Mouse (Mus musculus) right cerebral cortex, postnatal 10 days (tissue): ENCODE data around the gene Coro7.
A peak's percentile ranks its signal among the peaks of the same experiment; 100 is the strongest.
"Not testable (repeated sequence)": the region's sequence is repeated elsewhere in the genome, so short reads cannot be mapped to it uniquely, and the experiment has no call there.

Experiments
- DNase-seq, 2 experiments: peaks; one replicate each; pipeline ENCODE4 v3.0.0; 2021; ENCODE audit warnings: low spot score in 2 of 2

The Coro7 gene

DNA sequence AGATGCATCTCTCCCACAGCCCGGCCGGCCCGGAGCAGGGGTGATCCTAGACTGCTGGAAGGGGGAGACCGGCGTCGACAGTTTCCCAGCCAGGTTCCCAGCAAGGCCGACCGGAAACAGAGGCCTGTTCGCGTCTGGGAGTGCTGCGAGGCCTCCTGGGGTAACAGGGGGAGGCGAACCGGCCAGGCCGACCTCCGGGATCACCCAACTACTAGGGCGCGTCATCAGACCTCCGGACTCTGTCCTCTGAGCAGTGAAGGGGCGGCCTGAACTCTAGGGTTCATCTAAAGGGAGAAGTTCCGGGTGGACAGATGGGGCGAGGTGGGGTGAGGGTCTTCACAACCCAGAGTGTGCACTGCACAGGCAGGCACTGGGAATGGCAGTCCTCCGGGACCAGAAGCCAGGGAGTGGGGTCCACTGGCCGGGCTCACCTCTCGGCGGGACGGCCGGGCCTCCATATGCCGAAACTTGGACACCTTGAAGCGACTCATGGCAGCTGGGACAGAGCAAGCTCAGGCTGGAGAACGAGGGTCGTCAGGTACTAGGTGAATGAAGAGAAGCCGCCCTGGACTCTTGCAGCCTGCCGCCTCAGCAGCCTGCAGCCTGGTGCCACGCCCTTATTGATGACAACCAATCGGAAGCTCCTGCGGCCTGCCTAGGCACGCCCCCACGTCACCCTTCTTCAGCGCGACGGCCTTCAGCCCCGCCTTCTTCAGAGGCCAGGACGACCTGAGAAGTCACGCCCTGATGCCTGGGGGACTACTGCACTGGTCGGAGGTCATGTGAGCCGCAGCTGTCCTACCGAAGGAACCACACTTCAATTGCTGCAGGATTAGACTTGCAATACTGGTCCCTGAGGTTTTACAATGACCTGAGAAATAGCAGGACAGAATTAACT, at the start of gene Coro7:
Gene Coro7, minus strand, starts transcription at position 657 of the 898 bp plus-strand sequence.
- peak; percentile 93 to 94 for DNase-seq

DNA sequence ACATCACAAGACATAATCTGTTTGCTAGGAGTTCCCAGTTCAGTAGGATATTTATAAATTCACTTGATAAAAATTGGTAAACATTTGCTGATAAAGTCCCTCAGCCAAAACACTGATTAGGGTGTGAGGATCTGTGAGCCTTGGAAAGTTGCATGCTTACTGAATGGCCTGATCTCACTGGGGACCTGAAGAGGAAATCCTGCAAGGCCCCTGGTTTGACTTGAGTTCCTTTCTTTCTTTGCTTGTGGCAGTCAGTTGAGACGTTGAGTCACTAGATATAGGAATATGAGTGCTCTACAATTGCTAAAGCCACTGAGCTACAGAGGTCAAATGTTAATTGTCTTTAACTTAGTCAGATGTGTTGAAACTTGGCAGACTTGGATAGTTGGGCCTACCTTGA, 48.4 kb upstream of the Coro7 start:
- DNase-seq, result no peak

GRCm38 (mm10) chr16:4727526-4727925, 47.9 kb upstream of the Coro7 start:
- DNase-seq, result no peak

DNA sequence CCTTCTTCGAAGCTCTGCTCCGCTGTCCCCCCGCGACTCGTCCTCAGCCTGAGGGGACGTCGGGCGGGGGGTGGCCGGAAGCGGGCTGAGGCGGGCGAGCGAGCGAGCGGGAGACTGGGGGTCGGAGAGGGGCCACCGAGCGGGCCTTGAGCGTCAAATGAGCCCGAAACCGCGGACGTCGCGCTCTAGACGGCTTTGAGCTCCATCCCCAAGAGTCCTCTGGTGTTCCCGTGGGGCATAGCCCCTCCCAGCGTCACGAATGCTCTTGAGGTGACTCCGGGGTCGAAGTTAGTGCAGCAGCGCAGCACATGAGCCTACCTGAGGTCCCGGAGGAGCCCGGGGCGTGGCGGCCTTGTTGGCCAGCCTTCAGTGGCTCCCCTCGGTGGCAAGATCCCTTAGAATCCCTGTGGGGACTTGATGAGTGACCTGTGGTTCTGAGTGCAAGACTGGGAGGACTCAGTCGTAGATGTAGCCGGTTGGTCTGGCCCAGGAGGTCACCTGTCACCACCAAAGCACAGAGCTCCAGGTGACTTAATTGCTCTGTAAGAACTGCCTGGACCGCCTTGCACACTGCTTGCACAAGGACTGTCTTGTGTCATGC, 47.1 kb upstream of the Coro7 start:
- peak in 1 of 2 experiments; percentile 51 for DNase-seq

GRCm38 (mm10) chr16:4725780-4726527, 46.4 kb upstream of the Coro7 start, which contains the start of gene Hmox2:
TSS of gene Hmox2 (plus strand) at chr16:4726361.
- DNase-seq, result peak; percentile 93 to 95

DNA sequence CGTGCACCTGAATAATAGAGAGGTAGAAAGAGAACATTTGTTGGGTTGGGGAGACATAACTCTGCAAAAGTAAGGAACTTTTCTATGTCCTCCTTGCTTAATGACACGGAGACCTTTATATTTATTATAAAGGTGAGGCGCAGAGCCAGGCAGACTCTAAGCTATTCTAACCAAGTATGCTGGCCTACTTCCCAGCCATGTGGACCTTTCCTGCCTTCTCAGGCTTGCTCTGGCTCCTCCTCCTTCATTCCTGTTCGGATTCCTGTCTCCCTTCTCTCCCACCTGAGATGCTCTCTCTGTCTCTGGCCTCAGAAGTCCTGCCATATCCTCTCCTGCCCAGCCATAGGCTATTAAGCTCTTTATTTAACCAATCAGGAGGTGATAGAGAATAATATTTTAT, 45.7 kb upstream of the Coro7 start:
- no peak for DNase-seq

DNA sequence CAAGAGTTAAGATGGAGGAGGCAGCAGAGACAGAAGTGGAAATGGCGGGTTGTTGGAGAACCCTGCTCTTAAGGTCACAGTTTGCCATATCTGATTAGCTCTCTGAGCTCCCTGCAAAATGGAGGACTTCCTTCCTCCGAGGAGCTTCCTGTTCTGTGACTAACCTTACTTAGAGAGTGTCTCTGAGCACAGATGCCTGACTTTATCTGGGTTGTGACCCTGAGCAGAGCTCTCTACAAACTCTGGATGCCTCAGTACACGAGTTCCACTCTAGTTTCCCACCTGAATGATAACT, 43.3 kb upstream of the Coro7 start:
- DNase-seq, result no peak

DNA sequence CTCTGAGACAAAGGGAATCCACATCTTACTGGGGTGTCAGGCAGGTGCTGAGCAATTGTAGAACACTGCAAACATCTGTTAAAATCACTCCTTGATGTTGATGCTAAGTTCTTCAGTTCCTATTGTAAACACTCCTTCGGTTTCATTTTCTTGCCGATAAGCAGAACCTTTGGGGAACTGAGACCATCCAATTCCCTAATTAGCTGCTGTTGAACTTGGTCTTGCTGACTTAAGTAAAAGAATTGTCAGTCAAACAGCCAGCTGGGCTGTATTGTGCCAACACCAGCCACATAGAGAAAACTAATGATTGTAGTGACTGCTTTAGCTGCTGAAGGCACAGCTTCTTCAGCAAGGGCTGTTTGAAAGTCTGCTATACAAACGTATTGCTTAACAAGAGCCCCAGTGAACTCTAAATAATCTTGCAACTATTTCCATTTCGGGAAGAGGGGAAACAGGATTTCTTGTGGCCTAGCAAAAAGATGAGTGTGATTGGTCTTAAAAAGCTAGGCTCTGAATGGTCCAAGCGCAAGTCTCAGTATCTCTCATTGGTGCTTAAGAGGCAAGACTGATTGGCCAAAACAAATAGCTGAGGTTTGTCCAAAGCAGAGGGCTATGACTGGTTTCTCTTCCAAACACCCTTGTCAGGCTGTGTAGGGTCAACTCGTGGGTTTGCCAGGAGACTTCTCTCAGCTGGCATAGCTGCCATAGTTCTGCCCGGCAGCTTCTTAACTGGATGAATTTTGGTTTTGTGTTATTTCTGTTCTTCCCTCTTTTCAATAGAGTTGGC, 42.7 kb upstream of the Coro7 start:
- DNase-seq, result no peak

DNA sequence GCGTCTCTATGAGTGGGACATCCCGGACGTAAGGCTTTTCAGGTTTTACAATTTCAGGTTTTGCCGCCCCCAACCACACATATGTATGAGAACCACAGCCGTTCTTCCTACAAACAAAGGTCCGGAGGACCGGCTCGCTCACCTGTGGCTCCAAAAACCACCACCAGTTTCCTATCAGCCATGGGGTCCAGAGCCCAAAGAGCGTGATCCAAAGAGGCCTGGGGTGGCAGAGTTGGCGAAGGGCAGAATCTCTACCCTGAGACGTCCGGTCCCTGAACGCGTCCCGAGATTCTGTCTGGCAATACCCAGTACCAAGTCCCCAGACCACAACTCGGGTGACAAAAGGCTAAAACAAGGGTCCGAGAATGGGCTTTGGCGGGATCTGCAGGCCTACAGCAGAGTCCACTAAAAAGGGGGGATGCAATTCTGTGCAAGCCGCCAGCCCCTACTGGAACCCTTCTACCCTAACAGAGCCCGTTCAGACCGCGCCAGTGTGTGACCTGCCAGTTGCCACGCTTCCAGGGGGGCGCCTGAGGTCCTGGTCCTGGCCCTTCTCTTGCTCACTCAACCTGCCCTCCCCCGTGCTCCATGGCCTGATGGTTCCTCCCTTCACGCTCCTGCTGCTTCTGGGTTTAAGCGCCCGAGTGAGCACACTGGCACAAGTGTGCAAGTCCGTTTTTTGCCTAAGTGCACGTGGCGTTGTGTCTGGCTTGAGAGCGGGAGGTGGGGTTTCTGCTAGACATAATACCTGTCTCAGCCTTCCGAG, 39.4 kb upstream of the Coro7 start, which contains the start of gene Nmral1:
Gene Nmral1, minus strand, starts transcription at position 604 of the 766 bp plus-strand sequence.
- DNase-seq, result peak; percentile 68 to 77

- no peak for DNase-seq
Measured at GRCm38 (mm10) chr16:4717866-4718265, 38.3 kb upstream of the Coro7 start.

- no peak for DNase-seq
Measured at GRCm38 (mm10) chr16:4713861-4714710, 34.5 kb upstream of the Coro7 start.

DNA sequence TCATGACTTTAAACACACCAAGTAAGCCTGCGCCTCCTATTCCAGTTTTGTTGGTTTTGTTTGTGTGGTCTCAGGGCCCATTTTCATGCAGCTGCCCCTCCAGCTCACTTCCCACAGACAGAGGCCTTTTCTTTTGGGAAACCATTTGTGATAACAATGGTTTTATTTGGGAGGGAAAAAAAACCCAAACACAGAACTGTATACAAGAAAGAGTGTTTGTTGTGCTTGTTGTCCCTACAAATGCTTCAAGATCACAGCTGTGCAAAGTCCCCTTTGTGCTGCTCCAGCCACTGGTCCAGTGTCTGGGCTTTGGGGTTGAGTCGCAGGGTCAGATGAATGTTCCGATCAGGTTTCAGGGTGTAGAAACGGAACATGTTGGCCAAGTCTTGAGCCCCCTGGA, 31.6 kb upstream of the Coro7 start:
- DNase-seq, result no peak

DNA sequence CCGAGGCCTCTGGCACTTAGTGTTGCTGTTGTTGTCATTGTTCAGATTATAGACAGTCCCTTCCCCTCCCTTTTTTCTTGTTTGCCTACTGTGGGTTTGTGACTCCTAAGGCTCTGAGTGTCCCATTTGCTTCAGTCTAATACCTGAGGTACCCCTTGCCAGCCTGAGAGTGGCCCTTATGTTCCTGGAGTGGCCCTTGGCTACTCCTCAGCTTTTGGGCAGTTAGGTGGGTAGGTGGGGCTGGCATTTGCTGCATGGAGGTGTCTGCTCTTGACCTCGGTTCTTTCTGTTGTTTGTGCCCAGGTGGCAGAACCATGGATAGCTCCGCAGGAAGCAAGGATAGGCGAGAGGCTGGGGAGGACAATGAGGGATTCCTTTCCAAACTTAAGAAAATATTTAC, 26.0 kb upstream of the Coro7 start:
- no peak for DNase-seq

GRCm38 (mm10) chr16:4702646-4703045, 23.1 kb upstream of the Coro7 start:
- no peak for DNase-seq

DNA sequence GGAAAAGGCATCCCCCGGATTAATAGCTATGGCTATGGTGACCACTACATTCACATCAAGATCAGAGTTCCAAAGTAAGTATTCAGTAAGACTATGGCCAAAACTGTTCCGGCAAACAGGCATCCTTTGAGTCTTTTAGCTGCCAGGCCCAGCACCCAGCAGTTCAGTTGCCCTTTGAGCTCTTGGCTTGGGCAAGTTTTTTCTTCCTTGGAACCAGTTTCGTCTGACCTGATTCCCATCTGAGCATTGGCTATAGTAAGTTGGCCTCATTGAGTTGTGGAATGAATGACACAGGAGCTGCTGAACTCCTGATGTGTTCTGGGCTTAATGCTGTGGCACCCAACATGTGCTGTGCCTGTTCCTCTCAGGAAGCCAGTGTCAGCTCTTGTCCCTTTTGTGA, 21.6 kb upstream of the Coro7 start:
- DNase-seq, result no peak

- not testable (repeated sequence) for DNase-seq
Measured at GRCm38 (mm10) chr16:4689371-4689770, 9.8 kb upstream of the Coro7 start.

DNA sequence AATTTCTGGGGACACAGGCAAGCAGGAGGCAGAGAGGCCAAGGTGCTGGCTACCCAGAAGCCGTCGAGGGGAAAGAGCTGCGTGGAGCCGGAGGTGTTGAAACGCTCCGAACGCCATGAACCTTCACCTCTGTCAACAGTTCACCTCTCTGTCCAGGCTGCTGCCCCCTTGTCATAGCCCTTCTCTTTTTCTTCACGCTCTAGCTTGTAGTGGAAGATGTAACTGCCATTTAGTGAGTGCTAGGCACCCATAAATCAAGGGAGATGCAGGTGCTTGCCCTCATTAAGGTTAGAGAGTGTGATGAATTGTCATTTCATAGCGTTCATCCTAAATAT, 4.8 kb upstream of the Coro7 start:
- DNase-seq, result no peak

DNA sequence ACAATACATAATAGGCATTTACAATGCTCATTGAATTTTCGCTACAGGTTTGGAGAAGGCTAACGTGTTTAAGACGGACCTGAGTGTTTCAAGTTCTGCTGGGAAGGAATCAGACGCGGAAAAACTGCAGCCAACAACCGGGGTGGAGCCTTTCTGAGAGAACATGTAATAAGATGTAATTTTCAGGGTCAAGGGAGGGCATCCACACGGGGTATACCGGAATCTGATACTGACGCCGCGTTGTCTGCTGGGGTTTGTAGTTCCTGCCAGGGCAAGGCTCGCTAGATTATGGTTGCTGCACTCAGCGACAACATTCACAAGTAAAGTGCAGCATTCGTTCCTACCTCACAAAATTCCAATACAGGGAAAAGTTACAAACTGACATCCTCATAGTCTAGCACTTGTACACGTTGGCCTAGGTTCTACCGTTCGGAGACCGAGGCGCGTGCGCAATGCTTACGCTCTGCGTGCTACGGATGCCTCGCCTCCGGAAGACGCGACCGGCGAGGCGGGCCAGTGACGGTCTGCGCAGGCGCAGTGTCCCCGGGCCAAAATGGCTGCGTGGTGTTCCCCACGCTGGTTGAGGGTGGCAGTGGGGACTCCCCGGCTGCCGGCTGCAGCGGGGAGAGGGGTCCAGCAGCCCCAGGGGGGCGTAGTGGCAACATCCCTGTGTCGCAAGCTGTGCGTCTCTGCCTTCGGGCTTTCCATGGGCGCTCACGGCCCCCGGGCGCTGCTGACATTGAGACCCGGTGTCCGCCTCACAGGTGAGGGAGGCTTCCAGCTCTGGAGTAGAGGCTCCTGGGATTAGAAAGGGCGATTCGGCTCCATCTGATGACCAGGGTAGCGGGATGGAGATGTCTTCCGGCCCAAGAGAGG, 4.2 kb upstream of the Coro7 start:
- DNase-seq, result peak; percentile 95 to 97

- DNase-seq, result no peak
Measured at GRCm38 (mm10) chr16:4683193-4683580, 3.6 kb upstream of the Coro7 start.
